Mouse (Mus musculus): ENCODE data around the gene Rcan3. TPM values are rescaled to one million over a fixed set of nuclear protein-coding genes. Genes with fewer than 3 reads are reported as not detected.

Rcan3 gene
- total and polyA plus RNA-seq, 3 experiments: 6.8 to 11.3 (median 8.5) TPM

GRCm38 (mm10) chr4:135396303-135396702, 37.4 kb downstream of the Rcan3 start:
- peaks cover 5% of the 10 kb centered on the region for H3K27me3 ChIP-seq (ENCODE audit: control insufficient read depth, insufficient read depth, low read length)

GRCm38 (mm10) chr4:135395375-135395774, 38.3 kb downstream of the Rcan3 start:
- Histone ChIP-seq H3K36me3 (ENCODE audit: control insufficient read depth, insufficient read depth, low read length) (no peaks in the 10 kb centered on the region), H3K27me3 (ENCODE audit: control insufficient read depth, insufficient read depth, low read length) (peaks cover 5% of the 10 kb centered on the region), H3K4me1 (ENCODE audit: control insufficient read depth, insufficient read depth, low read length) (no peaks in the 10 kb centered on the region; the same call in 1 of the 2 replicates), H3K27ac (no peak overlapping the region), H3K79me2 (replicated peaks; ENCODE audit: control insufficient read depth, insufficient read depth, low read length) (no peaks in the 10 kb centered on the region), H3K4me3 (no peak overlapping the region), H3K9ac (ENCODE audit: low read depth, low read length) (no peak overlapping the region)
- 90% methylated on average over 4 of the region's 4 CpGs for WGBS
- no peak for DNase-seq
- intact Hi-C loops (cut with DNase I): no loop called here
- TF ChIP-seq CTCF (IDR thresholded peaks at IDR 0.05) (no peak), EP300 (IDR thresholded peaks at IDR 0.05; ENCODE audit: insufficient read depth, low read depth, low read length) (no peak)

More at GRCm38 (mm10) chr4:135396303-135396702, 37.4 kb downstream of the Rcan3 start:
- no peak overlapping the region for H3K4me3 ChIP-seq
- H3K27ac ChIP-seq: no peak overlapping the region
- no peaks in the 10 kb centered on the region for H3K36me3 ChIP-seq (ENCODE audit: control insufficient read depth, insufficient read depth, low read length)
- WGBS: 87% methylated on average over 5 of the region's 5 CpGs
- no peaks in the 10 kb centered on the region; the same call in 1 of the 2 replicates for H3K4me1 ChIP-seq (ENCODE audit: control insufficient read depth, insufficient read depth, low read length)
- no peak for TF ChIP-seq CTCF (IDR thresholded peaks at IDR 0.05)
- TF ChIP-seq EP300 (IDR thresholded peaks at IDR 0.05; ENCODE audit: insufficient read depth, low read depth, low read length): no peak
- no peak for TF ChIP-seq POLR2A (IDR thresholded peaks at IDR 0.05; ENCODE audit: insufficient read depth, low read depth, low read length)
- H3K9ac ChIP-seq (ENCODE audit: low read depth, low read length): no peak overlapping the region
- no peak for DNase-seq
- H3K79me2 ChIP-seq (replicated peaks; ENCODE audit: control insufficient read depth, insufficient read depth, low read length): no peaks in the 10 kb centered on the region
- intact Hi-C loops (cut with DNase I): no loop called here

- no peaks in the 10 kb centered on the region; the same call in 1 of the 2 replicates for H3K4me1 ChIP-seq (ENCODE audit: control insufficient read depth, insufficient read depth, low read length)
- no peak for TF ChIP-seq CTCF (IDR thresholded peaks at IDR 0.05)
- TF ChIP-seq POLR2A (IDR thresholded peaks at IDR 0.05; ENCODE audit: insufficient read depth, low read depth, low read length): no peak
- TF ChIP-seq EP300 (IDR thresholded peaks at IDR 0.05; ENCODE audit: insufficient read depth, low read depth, low read length): no peak
- no peaks in the 10 kb centered on the region for H3K79me2 ChIP-seq (replicated peaks; ENCODE audit: control insufficient read depth, insufficient read depth, low read length)
- intact Hi-C loops (cut with DNase I): no loop called here
- no peaks in the 10 kb centered on the region for H3K36me3 ChIP-seq (ENCODE audit: control insufficient read depth, insufficient read depth, low read length)
- DNase-seq: no peak
- WGBS: 79% methylated on average over 7 of the region's 7 CpGs
- no peak overlapping the region for H3K27ac ChIP-seq
- no peak overlapping the region for H3K4me3 ChIP-seq
- no peak overlapping the region for H3K9ac ChIP-seq (ENCODE audit: low read depth, low read length)
- H3K27me3 ChIP-seq (ENCODE audit: control insufficient read depth, insufficient read depth, low read length): peaks cover 5% of the 10 kb centered on the region
Measured at GRCm38 (mm10) chr4:135394666-135395065, 39.0 kb downstream of the Rcan3 start.

GRCm38 (mm10) chr4:135393381-135393780, 40.3 kb downstream of the Rcan3 start:
- Histone ChIP-seq H3K79me2 (replicated peaks; ENCODE audit: control insufficient read depth, insufficient read depth, low read length) (no peaks in the 10 kb centered on the region), H3K27me3 (ENCODE audit: control insufficient read depth, insufficient read depth, low read length) (peaks cover 5% of the 10 kb centered on the region), H3K4me3 (no peak overlapping the region), H3K36me3 (ENCODE audit: control insufficient read depth, insufficient read depth, low read length) (no peaks in the 10 kb centered on the region), H3K9ac (ENCODE audit: low read depth, low read length) (no peak overlapping the region), H3K4me1 (ENCODE audit: control insufficient read depth, insufficient read depth, low read length) (no peaks in the 10 kb centered on the region; the same call in 1 of the 2 replicates), H3K27ac (no peak overlapping the region)
- no peak for TF ChIP-seq POLR2A (IDR thresholded peaks at IDR 0.05; ENCODE audit: insufficient read depth, low read depth, low read length)
- TF ChIP-seq CTCF (IDR thresholded peaks at IDR 0.05): no peak
- no peak for TF ChIP-seq EP300 (IDR thresholded peaks at IDR 0.05; ENCODE audit: insufficient read depth, low read depth, low read length)
- 74% methylated on average over 6 of the region's 6 CpGs for WGBS
- intact Hi-C loops (cut with DNase I): no loop called here
- no peak for DNase-seq

- Histone ChIP-seq H3K4me1 (ENCODE audit: control insufficient read depth, insufficient read depth, low read length) (no peaks in the 10 kb centered on the region; the same call in 1 of the 2 replicates), H3K27me3 (ENCODE audit: control insufficient read depth, insufficient read depth, low read length) (peaks cover 3% of the 10 kb centered on the region), H3K9ac (ENCODE audit: low read depth, low read length) (no peak overlapping the region), H3K27ac (no peak overlapping the region), H3K79me2 (replicated peaks; ENCODE audit: control insufficient read depth, insufficient read depth, low read length) (no peaks in the 10 kb centered on the region), H3K4me3 (no peak overlapping the region), H3K36me3 (ENCODE audit: control insufficient read depth, insufficient read depth, low read length) (no peaks in the 10 kb centered on the region)
- no peak for DNase-seq
- TF ChIP-seq EP300 (IDR thresholded peaks at IDR 0.05; ENCODE audit: insufficient read depth, low read depth, low read length) (no peak), POLR2A (IDR thresholded peaks at IDR 0.05; ENCODE audit: insufficient read depth, low read depth, low read length) (no peak), CTCF (IDR thresholded peaks at IDR 0.05) (no peak)
- 81% methylated on average over 3 of the region's 3 CpGs for WGBS
- intact Hi-C loops (cut with DNase I): no loop called here
Measured at GRCm38 (mm10) chr4:135392801-135393200, 40.9 kb downstream of the Rcan3 start.

- WGBS: 53% methylated on average over 6 of the region's 6 CpGs
- intact Hi-C loops (cut with DNase I): no loop called here
- Histone ChIP-seq H3K4me1 (ENCODE audit: control insufficient read depth, insufficient read depth, low read length) (no peaks in the 10 kb centered on the region; the same call in 1 of the 2 replicates), H3K27ac (no peak overlapping the region), H3K4me3 (no peak overlapping the region), H3K9ac (ENCODE audit: low read depth, low read length) (no peak overlapping the region), H3K27me3 (ENCODE audit: control insufficient read depth, insufficient read depth, low read length) (no peaks in the 10 kb centered on the region), H3K79me2 (replicated peaks; ENCODE audit: control insufficient read depth, insufficient read depth, low read length) (no peaks in the 10 kb centered on the region), H3K36me3 (ENCODE audit: control insufficient read depth, insufficient read depth, low read length) (no peaks in the 10 kb centered on the region)
- DNase-seq: no peak
- TF ChIP-seq POLR2A (IDR thresholded peaks at IDR 0.05; ENCODE audit: insufficient read depth, low read depth, low read length) (no peak), CTCF (IDR thresholded peaks at IDR 0.05) (no peak)
Measured at GRCm38 (mm10) chr4:135391014-135391413, 42.6 kb downstream of the Rcan3 start.

Measured in heart, adult 2 months (tissue).